Mouse (Mus musculus): ENCODE results near the gene Rnf2. TPM values are rescaled to one million over a fixed set of nuclear protein-coding genes. Genes with fewer than 3 reads are reported as not detected.
"Not testable (repeated sequence)": the region's sequence is repeated elsewhere in the genome, so short reads cannot be mapped to it uniquely, and the experiment has no call there.

Rnf2 gene
- total and polyA plus RNA-seq, 3 experiments, result 53.4 to 134 (median 53.7) TPM

DNA sequence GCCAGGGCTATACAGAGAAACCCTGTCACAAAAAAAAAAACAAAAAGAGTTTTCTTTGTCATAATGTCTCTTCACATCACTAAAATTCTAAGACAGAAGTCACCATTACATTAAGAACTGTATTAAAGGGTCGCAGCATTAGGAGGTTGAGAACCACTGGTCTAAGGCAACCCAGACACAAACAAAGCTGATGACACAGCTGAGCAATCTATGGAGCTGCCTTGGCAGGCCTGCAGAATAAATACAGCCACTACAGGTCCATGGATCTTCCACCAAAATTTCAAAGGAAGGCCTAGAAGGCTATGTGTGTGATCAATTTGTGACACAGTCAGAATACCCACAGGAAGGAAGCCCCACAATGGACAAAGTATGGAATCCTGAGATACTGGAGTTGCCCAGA lies 18.3 kb downstream of the Rnf2 start:
- TF ChIP-seq NELFE (IDR thresholded peaks at IDR 0.05; ENCODE audit: low read depth, low read length), result no peak
- no peak for TF ChIP-seq CTCF (conservative IDR thresholded peaks at IDR 0.05 in 1 of 2, IDR thresholded peaks at IDR 0.05 in 1 of 2; ENCODE audit: low read depth in 2 of 2, low read length in 2 of 2)
- no peak for TF ChIP-seq MXI1 (IDR thresholded peaks at IDR 0.05; ENCODE audit: low read depth, low read length)
- H3K4me1 ChIP-seq (ENCODE audit: control insufficient read depth in 1 of 2, insufficient read depth in 2 of 2), result no peaks in the 10 kb centered on the region
- H3K79me2 ChIP-seq (replicated peaks; ENCODE audit: control insufficient read depth, extremely low read depth, insufficient read depth, poor library complexity, severe bottlenecking), result peaks cover 56% of the 10 kb centered on the region
- no peaks in the 10 kb centered on the region for H3K27me3 ChIP-seq (replicated peaks)
- peaks cover 12 to 60% of the 10 kb centered on the region in 2 experiments for H3K36me3 ChIP-seq (replicated peaks in 1 of 2; ENCODE audit: control insufficient read depth in 1 of 2, insufficient read depth in 1 of 2, low read length in 1 of 2)
- no peak overlapping the region for H3K4me3 ChIP-seq (replicated peaks in 1 of 3; ENCODE audit: low read depth in 2 of 3, low read length in 2 of 3, poor library complexity in 1 of 3)
- no peak for DNase-seq (ENCODE audit: extremely low read depth)
- dilution Hi-C loops (cut with MboI; ENCODE audit: extremely low pct_ligation_motif_present, extremely low pct_unique_long_range_greater_than_20kb, low sequenced_read_pairs) (no loop called here), in situ Hi-C loops (cut with MboI; ENCODE audit: low pct_ligation_motif_present, low pct_unique_long_range_greater_than_20kb, low sequenced_read_pairs) (no loop called here)
- no peak overlapping the region for H3K9ac ChIP-seq (ENCODE audit: insufficient read depth, low read depth)
- H3K27ac ChIP-seq (ENCODE audit: insufficient read depth, low read depth), result no peak overlapping the region
- H3K4me2 ChIP-seq (ENCODE audit: insufficient read depth, low read depth, poor library complexity, severe bottlenecking), result no peak overlapping the region
- no peaks in the 10 kb centered on the region for H3K9me3 ChIP-seq (replicated peaks; ENCODE audit: low read length)

DNA sequence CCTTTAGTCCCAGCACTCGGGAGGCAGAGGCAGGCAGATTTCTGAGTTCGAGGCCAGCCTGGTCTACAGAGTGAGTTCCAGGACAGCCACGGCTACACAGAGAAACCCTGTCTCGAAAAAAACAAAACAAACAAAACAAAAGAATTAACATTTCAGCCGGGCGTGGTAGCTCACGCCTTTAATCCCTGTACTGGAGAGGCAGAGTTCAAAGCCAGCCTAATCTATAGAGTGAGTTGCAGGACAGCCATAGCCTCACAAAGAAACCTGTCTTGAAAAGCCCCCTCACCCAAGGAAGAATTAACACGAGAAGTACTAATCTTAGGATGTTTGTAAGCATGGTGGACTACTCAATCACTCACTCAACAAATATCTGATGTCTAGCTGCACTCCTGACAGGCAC lies 28.4 kb downstream of the Rnf2 start:
- H3K4me1 ChIP-seq (ENCODE audit: control insufficient read depth in 1 of 2, insufficient read depth in 2 of 2); H3K27me3 ChIP-seq (replicated peaks); H3K79me2 ChIP-seq (replicated peaks; ENCODE audit: control insufficient read depth, extremely low read depth, insufficient read depth, poor library complexity, severe bottlenecking); H3K4me3 ChIP-seq (replicated peaks in 1 of 3; ENCODE audit: low read depth in 2 of 3, low read length in 2 of 3, poor library complexity in 1 of 3); H3K4me2 ChIP-seq (ENCODE audit: insufficient read depth, low read depth, poor library complexity, severe bottlenecking); H3K9me3 ChIP-seq (replicated peaks; ENCODE audit: low read length); H3K9ac ChIP-seq (ENCODE audit: insufficient read depth, low read depth); H3K27ac ChIP-seq (ENCODE audit: insufficient read depth, low read depth); DNase-seq (ENCODE audit: extremely low read depth); dilution Hi-C loops (cut with MboI; ENCODE audit: extremely low pct_ligation_motif_present, extremely low pct_unique_long_range_greater_than_20kb, low sequenced_read_pairs): not testable (repeated sequence)
- H3K36me3 ChIP-seq (replicated peaks in 1 of 2; ENCODE audit: control insufficient read depth in 1 of 2, insufficient read depth in 1 of 2, low read length in 1 of 2), result peaks cover 48 to 85% of the 10 kb centered on the region in 2 experiments
- in situ Hi-C loops (cut with MboI; ENCODE audit: low pct_ligation_motif_present, low pct_unique_long_range_greater_than_20kb, low sequenced_read_pairs), result loop anchor here (25.0 kb wide), 1 partner anchor 240 kb away; no protein-coding TSS in a partner anchor

DNA sequence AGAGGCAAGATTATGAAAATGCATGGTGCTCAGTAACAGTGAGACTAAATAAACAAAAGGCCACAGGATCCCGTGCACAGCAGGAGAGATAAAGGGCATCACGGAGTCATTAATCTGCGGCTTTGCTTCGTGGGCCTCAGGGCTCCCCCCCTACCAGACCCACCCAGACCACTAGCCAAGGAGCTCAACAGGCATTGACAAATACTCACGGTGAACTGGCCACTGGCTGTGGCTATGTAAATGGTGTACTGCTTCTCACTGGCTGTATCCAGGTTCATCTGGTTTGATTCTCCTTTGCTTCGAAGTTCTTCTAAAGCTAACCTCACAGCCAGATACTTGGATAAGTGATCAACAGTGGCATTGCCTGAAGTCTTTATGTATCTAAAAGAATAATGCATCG lies 29.3 kb downstream of the Rnf2 start:
- no peak overlapping the region for H3K27ac ChIP-seq (ENCODE audit: insufficient read depth, low read depth)
- H3K36me3 ChIP-seq (replicated peaks in 1 of 2; ENCODE audit: control insufficient read depth in 1 of 2, insufficient read depth in 1 of 2, low read length in 1 of 2), result peaks cover 44 to 84% of the 10 kb centered on the region in 2 experiments
- H3K27me3 ChIP-seq (replicated peaks), result no peaks in the 10 kb centered on the region
- in situ Hi-C loops (cut with MboI; ENCODE audit: low pct_ligation_motif_present, low pct_unique_long_range_greater_than_20kb, low sequenced_read_pairs), result loop anchor here (25.0 kb wide), 1 partner anchor 241 kb away; no protein-coding TSS in a partner anchor
- DNase-seq (ENCODE audit: extremely low read depth), result no peak
- H3K9me3 ChIP-seq (replicated peaks; ENCODE audit: low read length), result no peaks in the 10 kb centered on the region
- no peak overlapping the region for H3K9ac ChIP-seq (ENCODE audit: insufficient read depth, low read depth)
- H3K4me1 ChIP-seq (ENCODE audit: control insufficient read depth in 1 of 2, insufficient read depth in 2 of 2), result no peaks in the 10 kb centered on the region
- H3K4me2 ChIP-seq (ENCODE audit: insufficient read depth, low read depth, poor library complexity, severe bottlenecking), result no peak overlapping the region
- TF ChIP-seq ZNF384 (IDR thresholded peaks at IDR 0.05; ENCODE audit: low read depth, low read length), result no peak
- no peak for TF ChIP-seq MXI1 (IDR thresholded peaks at IDR 0.05; ENCODE audit: low read depth, low read length)
- no peak for TF ChIP-seq MAFK (IDR thresholded peaks at IDR 0.05; ENCODE audit: insufficient replicate concordance, low read length)
- dilution Hi-C loops (cut with MboI; ENCODE audit: extremely low pct_ligation_motif_present, extremely low pct_unique_long_range_greater_than_20kb, low sequenced_read_pairs), result no loop called here
- H3K4me3 ChIP-seq (replicated peaks in 1 of 3; ENCODE audit: low read depth in 2 of 3, low read length in 2 of 3, poor library complexity in 1 of 3), result no peak overlapping the region
- H3K79me2 ChIP-seq (replicated peaks; ENCODE audit: control insufficient read depth, extremely low read depth, insufficient read depth, poor library complexity, severe bottlenecking), result no peaks in the 10 kb centered on the region; the same call in 1 of the 2 replicates

DNA sequence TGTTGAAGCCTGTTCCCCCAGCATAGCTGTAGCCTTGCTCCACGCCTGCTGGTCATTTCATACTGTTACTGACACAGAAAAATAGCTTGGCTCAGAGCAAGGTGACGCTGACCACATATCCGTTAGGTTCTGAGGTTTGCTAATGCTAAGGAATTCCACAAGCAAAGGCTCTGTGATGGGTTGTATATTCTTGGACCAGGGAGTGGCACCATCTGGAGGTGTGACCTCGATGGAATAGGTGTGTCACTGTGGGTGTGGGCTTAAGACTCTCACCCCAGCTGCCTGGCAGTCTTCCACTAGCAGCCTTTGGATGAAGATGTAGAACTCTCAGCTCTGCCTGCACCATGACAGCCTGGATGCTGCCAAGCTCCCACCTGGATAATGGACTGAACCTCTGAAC lies 34.2 kb downstream of the Rnf2 start:
- DNase-seq (ENCODE audit: extremely low read depth), result no peak
- TF ChIP-seq ETS1 (conservative IDR thresholded peaks at IDR 0.05; ENCODE audit: low read depth, low read length) (no peak), POLR2A (IDR thresholded peaks at IDR 0.05; ENCODE audit: low read depth, low read length) (0 out of 2 replicates have a peak, but pooled peaks have one; percentile 19), BHLHE40 (IDR thresholded peaks at IDR 0.05; ENCODE audit: low read depth, low read length) (no peak)
- H3K4me3 ChIP-seq (replicated peaks in 1 of 3; ENCODE audit: low read depth in 2 of 3, low read length in 2 of 3, poor library complexity in 1 of 3), result no peak overlapping the region
- H3K9me3 ChIP-seq (replicated peaks; ENCODE audit: low read length), result no peaks in the 10 kb centered on the region
- no peaks in the 10 kb centered on the region for H3K79me2 ChIP-seq (replicated peaks; ENCODE audit: control insufficient read depth, extremely low read depth, insufficient read depth, poor library complexity, severe bottlenecking)
- no peak overlapping the region for H3K9ac ChIP-seq (ENCODE audit: insufficient read depth, low read depth)
- H3K4me1 ChIP-seq (ENCODE audit: control insufficient read depth in 1 of 2, insufficient read depth in 2 of 2), result no peaks in the 10 kb centered on the region
- in situ Hi-C loops (cut with MboI; ENCODE audit: low pct_ligation_motif_present, low pct_unique_long_range_greater_than_20kb, low sequenced_read_pairs), result loop anchor here (25.0 kb wide), 1 partner anchor 246 kb away; no protein-coding TSS in a partner anchor
- peaks cover 11 to 54% of the 10 kb centered on the region in 2 experiments for H3K36me3 ChIP-seq (replicated peaks in 1 of 2; ENCODE audit: control insufficient read depth in 1 of 2, insufficient read depth in 1 of 2, low read length in 1 of 2)
- no peak overlapping the region for H3K27ac ChIP-seq (ENCODE audit: insufficient read depth, low read depth)
- no peak overlapping the region for H3K4me2 ChIP-seq (ENCODE audit: insufficient read depth, low read depth, poor library complexity, severe bottlenecking)
- dilution Hi-C loops (cut with MboI; ENCODE audit: extremely low pct_ligation_motif_present, extremely low pct_unique_long_range_greater_than_20kb, low sequenced_read_pairs), result no loop called here
- H3K27me3 ChIP-seq (replicated peaks), result no peaks in the 10 kb centered on the region

All from CH12.LX (cell line).